Mouse (Mus musculus) lung, postnatal 25 days (tissue): Measurements from ENCODE around the gene Cotl1.

Experiments
- DNase-seq: peaks from one replicate; pipeline ENCODE4 v3.0.0; 2022; ENCODE audit warnings: low spot score

The Cotl1 gene

GRCm38 (mm10) chr8:119786871-119787270, 53.5 kb downstream of the Cotl1 start:
- DNase-seq, result no peak

- no peak for DNase-seq
Observed at GRCm38 (mm10) chr8:119785764-119786405, 54.5 kb downstream of the Cotl1 start.

DNA sequence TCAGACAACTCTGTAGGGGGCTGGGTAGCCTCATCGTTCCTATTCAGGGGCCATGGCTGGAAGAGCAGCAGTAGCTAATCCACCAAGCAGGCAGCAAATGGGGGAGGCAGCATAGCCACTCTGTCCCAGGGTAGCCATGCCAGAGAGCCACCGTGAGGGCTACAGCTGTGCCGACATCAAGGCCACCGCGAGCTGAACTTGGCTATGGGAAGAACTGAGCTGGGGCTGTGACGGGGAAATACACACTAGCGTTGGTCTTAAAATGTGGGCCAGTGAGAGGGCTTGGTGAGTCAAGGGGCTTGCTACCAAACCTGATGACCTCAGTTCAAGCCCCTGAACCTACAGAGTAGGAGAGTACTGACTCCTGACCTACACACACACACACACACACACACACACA, 55.7 kb downstream of the Cotl1 start:
- DNase-seq, result no peak

DNA sequence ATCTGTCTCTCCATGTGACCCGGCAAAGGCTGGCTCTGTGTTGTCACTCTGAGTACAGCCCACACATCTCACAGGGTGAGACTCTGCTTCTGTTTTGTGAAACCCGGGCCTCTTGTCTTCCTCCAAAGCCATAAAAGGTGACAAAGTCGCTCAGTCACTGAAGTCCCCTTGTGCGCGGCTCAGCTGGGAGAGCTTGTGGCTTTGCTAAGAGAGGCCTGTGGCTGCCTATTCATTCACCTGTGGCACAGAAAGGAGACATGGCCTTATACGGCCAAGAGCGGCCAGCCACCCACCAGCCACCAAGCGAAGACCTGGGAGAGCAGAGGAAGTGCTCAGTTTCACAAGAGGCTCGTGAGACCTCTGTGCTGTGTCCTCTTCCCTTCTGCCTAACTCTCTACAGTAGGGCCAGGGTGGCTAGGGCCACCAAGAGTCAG, 56.2 kb downstream of the Cotl1 start:
- peak; percentile 65 for DNase-seq

DNA sequence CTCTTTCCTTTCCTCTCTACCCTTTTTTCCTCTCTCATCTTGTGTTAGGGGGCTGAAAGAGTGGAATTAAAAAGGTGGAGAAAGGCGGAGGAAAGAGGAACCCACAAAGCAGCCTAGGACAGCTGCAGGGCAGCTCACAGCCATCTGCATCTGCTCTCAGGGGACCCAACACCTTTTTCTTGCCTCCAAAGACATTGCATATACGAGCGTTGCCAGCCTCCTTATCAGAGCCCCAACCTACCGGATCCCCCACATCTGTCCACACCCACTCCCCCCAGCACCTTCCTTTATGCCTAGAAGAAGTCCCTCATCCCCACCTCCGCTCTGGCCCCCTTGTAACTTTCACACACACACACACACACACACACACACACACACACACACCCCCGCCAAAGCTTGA, 56.8 kb downstream of the Cotl1 start:
- no peak for DNase-seq

GRCm38 (mm10) chr8:119782715-119783114, 57.6 kb downstream of the Cotl1 start:
- peak; percentile 78 for DNase-seq

DNA sequence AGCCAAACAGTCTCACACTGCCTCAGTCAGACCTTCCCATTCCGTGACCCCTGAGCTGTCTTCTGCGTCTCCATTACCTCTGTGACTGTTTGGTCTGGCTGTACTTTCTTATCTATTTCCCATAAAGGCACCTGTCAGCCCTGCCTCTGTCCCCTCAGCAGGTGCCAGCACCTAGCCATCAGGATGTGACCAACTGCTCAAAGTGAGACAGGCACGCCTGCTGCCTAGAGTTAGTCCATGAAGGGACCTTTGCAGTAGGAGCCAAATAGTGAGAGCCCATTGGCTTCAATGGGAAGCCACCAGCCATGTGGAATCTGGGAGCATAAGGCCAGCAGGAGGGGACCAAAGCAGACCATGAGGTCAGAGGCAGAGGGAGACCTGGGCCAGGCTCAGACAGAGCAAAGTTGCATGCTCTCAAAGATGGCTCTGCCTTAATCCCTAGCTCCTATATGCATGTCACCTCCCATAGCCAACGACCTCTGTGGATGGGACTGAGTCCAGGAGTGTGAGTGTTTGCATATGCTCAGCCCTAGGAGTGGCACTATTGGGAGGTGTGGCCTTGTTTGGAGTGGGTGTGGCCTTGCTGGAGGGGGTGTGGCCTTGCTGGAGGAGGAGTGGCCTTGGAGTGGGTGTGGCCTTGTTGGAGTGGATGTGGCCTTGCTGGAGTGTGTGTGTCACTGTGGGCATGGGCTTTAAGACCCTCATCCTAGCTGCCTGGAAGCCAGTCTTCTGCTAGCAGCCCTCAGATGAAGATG, 59.1 kb downstream of the Cotl1 start:
- DNase-seq, result peak; percentile 51

GRCm38 (mm10) chr8:119780402-119781049, 59.8 kb downstream of the Cotl1 start:
- no peak for DNase-seq

GRCm38 (mm10) chr8:119779013-119779737, 61.2 kb downstream of the Cotl1 start:
- peak; percentile 90 for DNase-seq

- peak; percentile 100 for DNase-seq
Observed at GRCm38 (mm10) chr8:119778263-119778662, 62.1 kb downstream of the Cotl1 start, which contains the start of gene Tldc1. TSS of gene Tldc1 (minus strand) at chr8:119778416.

DNA sequence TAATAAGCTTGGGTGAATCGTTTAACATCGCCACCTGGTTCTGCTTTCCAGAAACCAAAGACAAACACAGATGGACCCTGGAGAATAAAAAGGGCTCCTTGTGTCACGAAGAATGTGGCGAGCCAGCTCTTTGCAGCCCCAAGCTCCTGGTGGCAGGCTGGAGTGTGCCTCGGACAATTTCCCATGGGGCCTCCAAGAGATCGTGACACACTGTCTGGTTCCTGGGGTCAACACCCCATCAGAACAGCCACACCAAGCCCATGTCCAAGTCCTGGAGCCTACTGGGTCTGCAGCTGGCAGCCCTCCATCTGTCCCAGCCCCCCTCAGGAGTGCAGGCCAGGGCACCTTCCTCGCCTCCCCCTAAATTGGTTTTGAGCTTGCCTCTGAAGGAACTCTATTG, 62.6 kb downstream of the Cotl1 start:
- peak; percentile 22 for DNase-seq

DNA sequence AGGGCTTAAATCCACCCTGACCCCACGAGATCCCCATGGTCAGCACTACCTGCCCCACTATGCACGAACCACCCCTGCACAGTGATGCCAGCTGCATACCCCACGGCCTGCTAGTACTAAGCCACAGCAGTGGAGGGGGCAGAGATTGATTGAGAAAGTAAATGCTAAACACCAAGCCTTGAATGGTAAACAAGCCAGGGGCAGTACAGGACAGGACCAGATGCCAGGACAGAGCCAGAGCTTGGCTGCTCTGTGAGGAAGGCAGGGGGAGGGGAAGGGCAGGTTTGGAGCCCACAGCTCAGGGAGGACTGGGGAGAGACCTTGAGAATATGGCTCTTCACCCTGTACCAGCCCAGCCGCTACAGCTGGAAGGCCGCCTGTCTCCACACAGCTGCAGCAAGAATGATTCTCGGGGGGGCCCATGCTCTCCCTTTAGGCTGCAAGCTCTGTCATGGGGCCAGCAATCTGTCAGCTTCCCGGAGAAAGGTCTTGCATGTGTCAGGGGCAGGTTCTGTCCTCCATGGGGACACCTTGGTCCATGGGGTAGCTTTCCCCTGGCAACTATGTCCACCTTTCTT, 63.6 kb downstream of the Cotl1 start:
- no peak for DNase-seq

- DNase-seq, result no peak
Observed at GRCm38 (mm10) chr8:119765761-119766444, 74.4 kb downstream of the Cotl1 start.

DNA sequence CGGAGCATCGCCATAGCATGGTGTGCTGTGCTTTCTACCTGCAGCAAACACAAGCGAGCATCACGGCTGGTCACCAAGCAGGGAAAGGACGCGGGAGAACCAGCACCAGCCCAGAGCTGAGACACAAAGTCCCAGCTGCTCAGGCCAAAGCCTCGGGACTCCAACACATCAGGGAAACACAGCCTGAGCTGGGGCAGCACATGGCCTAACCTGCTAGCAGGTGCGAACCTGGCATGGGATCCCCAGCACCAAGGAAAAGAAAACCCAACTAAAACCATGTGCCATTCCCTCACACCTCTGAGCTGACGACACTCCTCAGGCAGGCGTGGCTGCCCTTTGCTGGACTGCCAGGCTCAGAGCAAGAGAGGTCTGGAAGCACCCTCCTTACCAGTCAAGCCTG, 75.0 kb downstream of the Cotl1 start:
- no peak for DNase-seq

- no peak for DNase-seq
Observed at GRCm38 (mm10) chr8:119762226-119763220, 77.8 kb downstream of the Cotl1 start.

GRCm38 (mm10) chr8:119761692-119762091, 78.7 kb downstream of the Cotl1 start:
- DNase-seq, result no peak
